Mouse (Mus musculus) inflammation-experienced regulatory T-cells (primary cell): ENCODE measurements around the gene Nudt10. TPM values are rescaled to one million over a fixed set of nuclear protein-coding genes. Genes with fewer than 3 reads are reported as not detected.

Experiments
- polyA plus RNA-seq, 2 experiments: library from polyadenylated mRNA; unstranded; fragments of 100-300 nt; shearing (Covaris generic); gene quantifications; one replicate each; pipeline ENCODE4 v1.2.1; 2017

The Nudt10 gene
- not detected for polyA plus RNA-seq

GRCm38 (mm10) chrX:6172823-6173640, at the start of gene Nudt10:
Gene Nudt10, minus strand, starts transcription at chrX:6173015.

Other genes starting within 250 kb of the Nudt10 start
- not detected for gene Nudt11, start 125.6 kb downstream of the Nudt10 start, polyA plus RNA-seq
- not detected for gene AU022751, start 89.6 kb downstream of the Nudt10 start, polyA plus RNA-seq
- under 1 TPM in 1 of 2 experiments, not detected in 1; 0.05 TPM for gene Bmp15, start 147.7 kb upstream of the Nudt10 start, polyA plus RNA-seq
- gene Shroom4, start 226.8 kb upstream of the Nudt10 start, polyA plus RNA-seq: 1 to 10 TPM in 1 of 2 experiments, under 1 TPM in 1; 0.29 to 1.3 TPM